Mouse (Mus musculus) skeletal muscle tissue, adult 2 months (tissue): ENCODE measurements around the gene Cck.

Experiments used
- DNase-seq: peaks from one replicate; pipeline ENCODE4 v3.0.0-alpha.2; 2012; ENCODE audit warnings: low read depth, low spot score

The Cck gene

DNA sequence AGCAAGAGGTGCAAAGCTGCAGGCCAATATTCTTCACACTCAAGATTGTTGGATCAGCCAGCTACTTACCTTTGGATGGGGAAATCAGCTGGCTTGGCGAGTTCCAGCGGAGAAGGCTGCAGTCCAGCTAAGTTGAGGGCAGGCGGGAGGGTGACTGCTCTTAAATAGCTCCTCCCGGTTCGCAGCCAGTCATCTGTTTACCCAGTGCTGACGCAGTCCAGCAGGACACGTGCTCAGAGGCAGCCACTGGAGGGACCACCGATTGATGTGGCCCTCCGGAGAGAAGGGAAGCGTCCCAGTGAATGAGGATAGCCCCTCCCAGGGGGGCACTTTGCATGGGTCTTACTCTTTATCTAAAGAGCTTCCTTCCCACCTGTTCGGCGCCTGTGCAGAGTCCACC lies at the start of gene Cck:
Gene Cck (minus strand): TSS at position 166 of the 400 bp plus-strand sequence.
- peak; percentile 24 for DNase-seq

GRCm38 (mm10) chr9:121541530-121541929 lies 46.0 kb upstream of the Cck start:
- no peak for DNase-seq

- no peak for DNase-seq
Measured at GRCm38 (mm10) chr9:121532626-121533025, 37.1 kb upstream of the Cck start.

GRCm38 (mm10) chr9:121528605-121529357 lies 33.3 kb upstream of the Cck start:
- DNase-seq = no peak

DNA sequence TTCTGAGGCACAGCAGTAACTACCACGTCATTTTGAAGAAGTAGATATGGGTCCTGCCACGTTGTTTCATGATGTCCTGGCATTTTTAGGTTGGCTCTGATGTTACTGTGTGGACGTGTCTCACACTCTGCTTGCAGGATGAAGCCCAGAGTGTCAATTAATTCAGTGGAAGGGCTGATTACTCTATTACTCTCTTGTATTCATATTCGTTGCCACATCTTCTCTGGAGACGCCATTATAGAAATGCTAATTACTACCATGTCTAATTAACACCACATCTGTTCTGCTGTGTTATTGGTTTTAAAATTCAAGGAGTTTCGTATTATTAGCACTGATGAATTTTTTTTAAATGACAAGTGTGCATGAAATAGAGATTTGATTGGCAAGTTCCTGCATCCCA lies 30.7 kb upstream of the Cck start:
- DNase-seq = no peak

DNA sequence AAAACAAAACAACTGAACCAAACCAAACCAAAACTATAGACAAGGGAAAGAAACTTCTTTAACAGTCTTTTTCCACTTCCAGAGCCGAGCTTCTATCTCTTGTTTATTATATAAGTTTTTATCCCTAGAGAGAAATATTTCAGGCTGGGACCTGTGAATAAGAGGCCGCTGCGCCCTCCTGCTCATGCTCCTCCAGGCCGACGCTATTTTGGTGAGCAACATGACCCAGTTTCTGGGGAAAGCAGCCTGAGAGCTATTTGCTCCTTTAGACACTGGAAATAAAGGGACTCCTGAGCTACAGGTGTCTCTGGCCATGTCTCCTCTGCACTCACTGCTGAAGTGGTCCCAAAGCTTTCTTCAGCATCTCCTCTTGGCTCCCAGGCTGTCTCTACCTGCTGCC lies 24.6 kb upstream of the Cck start:
- DNase-seq = peak; percentile 18

DNA sequence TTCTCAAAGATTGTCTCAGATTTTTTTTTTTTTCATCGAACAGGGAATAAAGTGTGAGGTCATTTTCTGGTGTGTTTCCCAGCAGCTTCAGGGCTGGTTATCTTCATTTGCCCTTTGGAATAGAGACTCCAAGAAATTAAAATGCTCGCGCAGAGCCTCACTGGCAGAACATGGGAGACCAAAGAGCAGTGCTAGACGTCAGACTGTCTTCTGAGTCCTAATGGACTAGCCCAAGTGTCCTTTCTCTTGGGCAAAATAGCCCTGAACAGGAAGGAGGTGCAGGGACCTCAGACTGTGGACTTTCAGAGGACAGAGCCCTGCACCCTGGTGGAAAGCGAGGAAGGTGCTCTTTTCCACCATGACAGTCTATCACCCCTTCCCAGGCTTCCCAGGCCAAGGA lies 19.0 kb upstream of the Cck start:
- no peak for DNase-seq

GRCm38 (mm10) chr9:121511911-121512310 lies 16.4 kb upstream of the Cck start:
- no peak for DNase-seq

DNA sequence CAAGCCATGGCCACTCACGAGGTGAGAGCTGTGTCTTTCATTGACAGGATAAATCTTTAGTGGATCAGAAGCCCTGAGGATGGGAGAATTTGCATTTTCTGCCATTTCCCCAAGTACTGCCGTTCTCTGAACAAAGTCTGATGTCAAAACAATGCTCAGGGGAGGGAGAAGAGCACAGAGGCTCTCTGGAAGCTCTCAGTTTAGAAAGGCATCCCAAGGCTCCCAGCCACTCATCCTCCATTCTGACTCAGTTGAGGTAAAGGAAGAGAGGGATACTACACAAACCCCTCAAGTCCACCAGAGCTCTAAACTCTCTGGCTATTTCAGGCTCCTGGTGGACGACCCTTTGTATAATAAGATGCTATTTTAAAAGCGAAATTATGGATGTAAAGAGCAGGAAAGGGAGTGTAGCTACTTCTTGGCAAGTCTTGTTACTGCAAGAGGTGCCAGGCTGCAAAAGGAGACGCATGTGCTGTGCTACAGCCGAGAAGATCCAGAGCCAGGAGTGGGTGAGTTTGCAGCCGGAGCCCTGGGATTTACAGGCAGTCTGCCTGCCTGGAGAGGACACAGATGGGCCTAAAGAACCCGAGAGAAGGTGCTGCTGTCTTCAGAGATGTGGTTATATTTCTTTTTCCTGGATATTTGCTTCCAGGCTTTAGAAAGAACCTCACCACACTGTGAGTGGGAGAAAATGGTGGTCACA lies 11.1 kb upstream of the Cck start:
- DNase-seq = no peak

DNA sequence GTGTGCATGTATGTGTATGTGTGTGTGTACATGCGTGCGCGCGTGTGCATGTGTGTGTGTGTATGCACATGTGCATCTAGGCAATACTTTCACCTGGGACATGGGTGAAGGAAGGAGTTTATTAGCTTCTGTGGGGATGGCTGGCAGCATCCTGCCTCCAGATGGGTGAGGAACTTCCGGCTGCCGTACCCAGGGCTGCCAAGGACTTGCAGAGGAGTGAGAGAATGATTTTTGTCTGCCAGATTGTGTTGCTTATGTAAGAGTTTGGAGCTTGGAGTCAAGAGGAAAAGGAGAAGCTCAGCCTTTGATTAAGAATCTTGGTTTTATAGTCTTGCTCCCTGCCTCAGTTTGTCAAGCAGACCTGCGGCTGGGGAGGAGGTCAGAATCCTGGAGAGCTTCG lies 9.9 kb upstream of the Cck start:
- no peak for DNase-seq

- DNase-seq = no peak
Measured at GRCm38 (mm10) chr9:121496102-121496501, 608 bp upstream of the Cck start.

DNA sequence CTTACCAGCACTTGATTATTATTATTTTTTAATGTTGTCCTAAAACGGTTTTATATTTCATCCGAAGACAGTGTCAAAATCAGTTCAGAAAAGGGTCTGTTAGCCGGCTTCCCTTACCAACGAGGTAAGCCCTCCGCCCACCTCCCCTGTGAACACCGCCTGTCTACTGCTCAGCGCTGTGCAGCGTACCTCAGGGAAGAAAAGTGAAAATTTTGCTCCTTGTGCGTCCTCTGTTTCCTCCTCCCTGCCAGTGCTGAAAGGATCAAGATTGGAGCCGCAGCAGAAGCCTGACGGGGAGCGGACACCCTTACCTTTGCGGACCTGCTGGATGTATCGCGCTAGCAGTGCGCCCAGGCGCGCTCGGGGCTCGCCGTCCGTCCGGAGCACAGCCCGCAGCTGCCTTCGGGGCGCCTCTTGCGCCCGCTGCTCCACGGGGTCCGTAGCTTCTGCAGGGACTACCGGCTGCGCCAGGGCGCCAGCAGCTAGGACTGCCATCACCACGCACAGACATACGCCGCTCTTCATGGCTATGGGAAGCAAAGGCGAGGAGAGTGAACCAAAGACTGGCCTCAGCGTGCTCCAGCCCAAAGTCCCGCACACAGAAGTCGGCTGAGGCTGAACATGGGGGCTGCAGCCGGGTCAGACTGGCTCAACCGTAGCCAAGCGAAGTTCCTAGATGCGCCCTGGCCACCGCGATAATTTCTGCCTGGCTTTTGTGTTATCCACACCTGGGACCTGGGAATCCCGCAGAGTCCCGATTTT lies 1.3 kb downstream of the Cck start:
- DNase-seq = no peak

GRCm38 (mm10) chr9:121491592-121492240 lies 3.8 kb downstream of the Cck start:
- DNase-seq = no peak

DNA sequence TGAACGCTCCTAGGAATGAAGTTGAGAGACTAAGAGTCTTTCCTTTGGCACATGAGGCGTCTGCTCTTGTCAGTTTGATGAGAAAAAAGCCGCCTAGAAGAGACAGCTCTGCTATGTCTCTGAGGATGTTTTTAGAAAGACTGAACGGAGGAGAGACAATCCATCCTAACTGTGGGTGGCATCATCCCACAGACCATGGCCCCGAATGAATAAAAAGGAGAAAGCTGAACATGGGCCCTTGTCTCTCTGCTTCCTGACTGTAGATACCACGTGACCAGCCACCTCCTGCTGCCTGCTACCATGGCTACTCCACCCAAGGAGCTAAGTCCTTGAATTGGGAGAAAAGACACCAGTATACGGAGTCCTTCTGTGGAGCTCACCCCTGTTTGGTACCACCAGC lies 8.3 kb downstream of the Cck start:
- DNase-seq = no peak

- DNase-seq = peak; percentile 52
Measured at GRCm38 (mm10) chr9:121479453-121479852, 16.0 kb downstream of the Cck start.

GRCm38 (mm10) chr9:121477305-121477911 lies 18.1 kb downstream of the Cck start:
- peak; percentile 75 for DNase-seq

GRCm38 (mm10) chr9:121475488-121476452 lies 19.7 kb downstream of the Cck start:
- no peak for DNase-seq

DNA sequence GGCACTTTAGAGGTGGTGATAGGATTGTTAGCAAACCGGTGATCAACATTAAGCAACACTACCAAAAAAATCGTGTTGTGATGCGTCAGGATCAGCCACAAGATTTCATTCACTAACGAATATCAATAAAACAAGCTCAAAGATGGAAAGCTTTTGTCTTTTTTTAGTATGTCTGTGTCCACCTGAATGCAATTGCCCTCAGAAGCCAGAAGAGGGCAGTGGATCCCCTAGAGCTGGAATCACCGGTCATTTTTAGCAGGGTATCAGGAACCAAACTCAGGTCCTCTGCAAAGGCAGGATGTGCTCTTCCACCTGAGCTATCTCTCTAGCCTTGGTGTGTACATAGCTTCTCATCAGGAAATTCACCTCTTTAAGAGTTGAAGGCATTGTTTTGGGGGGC lies 20.7 kb downstream of the Cck start:
- no peak for DNase-seq

GRCm38 (mm10) chr9:121469711-121470110 lies 25.8 kb downstream of the Cck start:
- DNase-seq = no peak

DNA sequence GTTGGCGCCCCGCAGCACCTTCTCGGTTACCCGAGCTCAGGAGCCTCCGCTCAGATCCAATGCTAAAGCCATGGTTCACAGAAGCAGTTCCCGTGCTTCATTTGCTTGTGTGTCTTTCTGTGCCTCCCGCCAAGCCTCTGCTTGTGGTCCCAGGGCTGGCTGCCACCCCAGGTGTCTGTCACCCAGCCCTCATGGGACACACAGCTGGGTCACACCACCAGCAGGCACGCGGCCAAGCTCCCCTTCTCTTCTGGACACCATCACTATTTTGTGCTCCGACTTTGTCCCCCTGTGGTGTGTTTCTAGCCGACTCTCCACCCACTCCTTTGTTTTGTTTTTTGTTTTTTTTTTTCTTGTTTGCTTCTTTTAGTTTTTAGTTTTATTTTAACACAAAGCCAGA lies 28.0 kb downstream of the Cck start:
- DNase-seq = no peak
